Mouse (Mus musculus) MEL (cell line): ENCODE measurements around the gene Tmem199. TPM values are rescaled to one million over a fixed set of nuclear protein-coding genes. Genes with fewer than 3 reads are reported as not detected.
A peak's percentile ranks its signal among the peaks of the same experiment; 100 is the strongest.

Experiments
- DNase-seq: peaks from one replicate; pipeline ENCODE4 v3.0.0; 2011; ENCODE audit warnings: low read depth, low spot score
- H3K27ac ChIP-seq: 2 replicates; pipeline ENCODE4 v1.5.1; 2012; ENCODE audit warnings: low read depth, mild to moderate bottlenecking, control low read depth, low read length, moderate library complexity; ENCODE audit not compliant: control insufficient read depth
- H3K27me3 ChIP-seq, 2 experiments: fragments of 150-350 bp in 1 of 2; sonication (generic) in 1 of 2; 2 replicates each; pipeline ENCODE4 v1.6.1; 2012; ENCODE audit warnings: low read length in 2 of 2, mild to moderate bottlenecking in 2 of 2, improper control_type of control experiment in 1 of 2, moderate library complexity in 1 of 2; ENCODE audit not compliant: insufficient read depth in 2 of 2, control insufficient read depth in 1 of 2
- H3K36me3 ChIP-seq, 2 experiments: 2 replicates each; pipeline ENCODE4 v1.6.1; 2012 to 2014; ENCODE audit warnings: low read length in 2 of 2, improper control_type of control experiment in 1 of 2, inconsistent platforms in 1 of 2, mild to moderate bottlenecking in 1 of 2; ENCODE audit not compliant: insufficient read depth in 2 of 2, control insufficient read depth in 1 of 2
- H3K4me1 ChIP-seq, 2 experiments: fragments of 150-350 bp in 1 of 2; sonication (generic) in 1 of 2; 2 replicates each; pipeline ENCODE4 v1.6.1; 2012; ENCODE audit warnings: low read length in 2 of 2, improper control_type of control experiment in 1 of 2, mild to moderate bottlenecking in 1 of 2; ENCODE audit not compliant: insufficient read depth in 2 of 2, control insufficient read depth in 1 of 2
- H3K4me3 ChIP-seq, 2 experiments: fragments of 150-350 bp in 1 of 2; sonication (generic) in 1 of 2; 2 replicates each; pipeline ENCODE4 v1.5.1; 2012; ENCODE audit warnings: low read depth in 2 of 2, low read length in 2 of 2, mild to moderate bottlenecking in 2 of 2, moderate library complexity in 2 of 2, control low read depth in 1 of 2, improper control_type of control experiment in 1 of 2; ENCODE audit not compliant: control insufficient read depth in 1 of 2, insufficient read depth in 1 of 2
- H3K79me2 ChIP-seq: 2 replicates; pipeline ENCODE4 v1.6.1; 2012; ENCODE audit warnings: mild to moderate bottlenecking, low read length, moderate library complexity; ENCODE audit not compliant: control insufficient read depth, poor library complexity, insufficient read depth
- H3K9ac ChIP-seq: 2 replicates; pipeline ENCODE4 v1.6.1; 2012; ENCODE audit warnings: low read depth, mild to moderate bottlenecking, control low read depth, low read length, moderate library complexity; ENCODE audit not compliant: control insufficient read depth, poor library complexity, severe bottlenecking
- H3K9me3 ChIP-seq: fragments of 150-350 bp; sonication (generic); replicated peaks from 2 replicates; pipeline ENCODE4 v1.6.1; 2012; ENCODE audit warnings: mild to moderate bottlenecking, low read length, improper control_type of control experiment, moderate library complexity; ENCODE audit not compliant: insufficient read depth
- BHLHE40 ChIP-seq: IDR thresholded peaks from 2 replicates; pipeline ENCODE4 v1.6.1; 2012; ENCODE audit warnings: low read depth, mild to moderate bottlenecking, inconsistent platforms, low read length, improper control_type of control experiment, borderline replicate concordance
- CHD1 ChIP-seq: IDR thresholded peaks from 2 replicates; pipeline ENCODE4 v1.6.1; 2012; ENCODE audit warnings: low read depth, mild to moderate bottlenecking, inconsistent platforms, low read length, improper control_type of control experiment
- CHD2 ChIP-seq: IDR thresholded peaks from 2 replicates; pipeline ENCODE4 v1.6.1; 2011; ENCODE audit warnings: low read length, improper control_type of control experiment
- CTCF ChIP-seq, 3 experiments: IDR thresholded peaks in 2 of 3; conservative IDR thresholded peaks in 1 of 3; 2 replicates each; pipeline ENCODE4 v1.5.1; 2011 to 2012; ENCODE audit warnings: low read length in 3 of 3, low read depth in 2 of 3, mild to moderate bottlenecking in 2 of 3, improper control_type of control experiment in 1 of 3, inconsistent platforms in 1 of 3, mixed read lengths in 1 of 3, moderate library complexity in 1 of 3; ENCODE audit not compliant: control insufficient read depth in 1 of 3, insufficient read depth in 1 of 3, poor library complexity in 1 of 3, severe bottlenecking in 1 of 3
- E2F4 ChIP-seq: IDR thresholded peaks from 2 replicates; pipeline ENCODE4 v1.6.1; 2011; ENCODE audit warnings: low read depth, low read length, improper control_type of control experiment, borderline replicate concordance
- ELF1 ChIP-seq: IDR thresholded peaks from 2 replicates; pipeline ENCODE4 v1.6.1; 2014; ENCODE audit warnings: low read depth, mild to moderate bottlenecking, inconsistent platforms, low read length, improper control_type of control experiment, moderate library complexity
- EP300 ChIP-seq, 2 experiments: IDR thresholded peaks; 2 replicates each; pipeline ENCODE4 v1.6.1; 2011; ENCODE audit warnings: improper control_type of control experiment in 2 of 2, low read length in 2 of 2, low read depth in 1 of 2, mild to moderate bottlenecking in 1 of 2
- ETS1 ChIP-seq: IDR thresholded peaks from 2 replicates; pipeline ENCODE4 v1.6.1; 2012; ENCODE audit warnings: low read depth, mild to moderate bottlenecking, inconsistent platforms, low read length, improper control_type of control experiment, moderate library complexity
- GABPA ChIP-seq: IDR thresholded peaks from 2 replicates; pipeline ENCODE4 v1.6.1; 2012; ENCODE audit warnings: low read depth, mild to moderate bottlenecking, inconsistent platforms, low read length, improper control_type of control experiment, moderate library complexity
- GATA1 ChIP-seq: IDR thresholded peaks from 2 replicates; pipeline ENCODE4 v1.6.1; 2011; ENCODE audit warnings: low read depth, low read length, improper control_type of control experiment
- HCFC1 ChIP-seq: IDR thresholded peaks from 2 replicates; pipeline ENCODE4 v1.6.1; 2012; ENCODE audit warnings: low read depth, mild to moderate bottlenecking, inconsistent platforms, low read length, improper control_type of control experiment, moderate library complexity
- KAT2A ChIP-seq: conservative IDR thresholded peaks from 2 replicates; pipeline ENCODE4 v1.6.1; 2012; ENCODE audit warnings: low read depth, low read length, improper control_type of control experiment, inconsistent platforms
- MAFK ChIP-seq: IDR thresholded peaks from 2 replicates; pipeline ENCODE4 v1.6.1; 2011; ENCODE audit warnings: low read depth, mild to moderate bottlenecking, low read length, improper control_type of control experiment, borderline replicate concordance
- MAX ChIP-seq: IDR thresholded peaks from 2 replicates; pipeline ENCODE4 v1.6.1; 2011; ENCODE audit warnings: low read length, improper control_type of control experiment
- MAZ ChIP-seq: IDR thresholded peaks from 2 replicates; pipeline ENCODE4 v1.6.1; 2012; ENCODE audit warnings: low read depth, mild to moderate bottlenecking, inconsistent platforms, low read length, improper control_type of control experiment
- MEF2A ChIP-seq: IDR thresholded peaks from 2 replicates; pipeline ENCODE4 v1.6.1; 2014; ENCODE audit warnings: low read depth, mild to moderate bottlenecking, inconsistent platforms, low read length, improper control_type of control experiment; ENCODE audit not compliant: poor library complexity, insufficient replicate concordance, severe bottlenecking; ENCODE audit errors: extremely low read depth
- MXI1 ChIP-seq: IDR thresholded peaks from 2 replicates; pipeline ENCODE4 v1.6.1; 2011; ENCODE audit warnings: mild to moderate bottlenecking, low read depth, low read length, improper control_type of control experiment
- MYC ChIP-seq: IDR thresholded peaks from 2 replicates; pipeline ENCODE4 v1.6.1; 2011; ENCODE audit warnings: low read depth, mild to moderate bottlenecking, low read length, improper control_type of control experiment, moderate library complexity
- NELFE ChIP-seq: IDR thresholded peaks from 2 replicates; pipeline ENCODE4 v1.6.1; 2011; ENCODE audit warnings: low read depth, low read length, improper control_type of control experiment
- NRF1 ChIP-seq: IDR thresholded peaks from 2 replicates; pipeline ENCODE4 v1.6.1; 2014; ENCODE audit warnings: low read depth, mild to moderate bottlenecking, inconsistent platforms, low read length, improper control_type of control experiment, moderate library complexity; ENCODE audit not compliant: poor library complexity, insufficient read depth, severe bottlenecking
- POLR2A ChIP-seq, 2 experiments: IDR thresholded peaks; 2 replicates each; pipeline ENCODE4 v1.6.1; 2011 to 2012; ENCODE audit warnings: low read length in 2 of 2, mild to moderate bottlenecking in 2 of 2, control low read depth in 1 of 2, improper control_type of control experiment in 1 of 2, low read depth in 1 of 2, moderate library complexity in 1 of 2; ENCODE audit not compliant: control insufficient read depth in 1 of 2, insufficient read depth in 1 of 2, poor library complexity in 1 of 2
- POLR2AphosphoS2 ChIP-seq: IDR thresholded peaks from 2 replicates; pipeline ENCODE4 v1.6.1; 2011; ENCODE audit warnings: low read length, improper control_type of control experiment
- POLR2AphosphoS5 ChIP-seq: IDR thresholded peaks from 2 replicates; pipeline ENCODE4 v1.6.1; 2012; ENCODE audit warnings: low read depth, borderline replicate concordance, mild to moderate bottlenecking, inconsistent platforms, low read length, moderate library complexity, mixed read lengths
- RAD21 ChIP-seq: IDR thresholded peaks from 2 replicates; pipeline ENCODE4 v1.6.1; 2011; ENCODE audit warnings: mild to moderate bottlenecking, low read depth, low read length, improper control_type of control experiment
- RCOR1 ChIP-seq: IDR thresholded peaks from 2 replicates; pipeline ENCODE4 v1.6.1; 2012; ENCODE audit warnings: low read depth, mild to moderate bottlenecking, inconsistent platforms, low read length, improper control_type of control experiment
- SMC3 ChIP-seq: IDR thresholded peaks from 2 replicates; pipeline ENCODE4 v1.6.1; 2011; ENCODE audit warnings: low read depth, low read length, improper control_type of control experiment
- TAL1 ChIP-seq: IDR thresholded peaks from 2 replicates; pipeline ENCODE4 v1.6.1; 2012; ENCODE audit warnings: mild to moderate bottlenecking, inconsistent platforms, low read length, moderate library complexity, mixed read lengths
- TCF12 ChIP-seq: IDR thresholded peaks from 2 replicates; pipeline ENCODE4 v1.6.1; 2014; ENCODE audit warnings: low read depth, mild to moderate bottlenecking, inconsistent platforms, low read length, improper control_type of control experiment, moderate library complexity
- UBTF ChIP-seq: IDR thresholded peaks from 2 replicates; pipeline ENCODE4 v1.6.1; 2012; ENCODE audit warnings: low read depth, mild to moderate bottlenecking, inconsistent platforms, low read length, improper control_type of control experiment, moderate library complexity, borderline replicate concordance; ENCODE audit not compliant: insufficient read depth
- USF2 ChIP-seq, 2 experiments: IDR thresholded peaks; 2 replicates each; pipeline ENCODE4 v1.6.1; 2011 to 2012; ENCODE audit warnings: improper control_type of control experiment in 2 of 2, low read length in 2 of 2, borderline replicate concordance in 1 of 2, inconsistent platforms in 1 of 2, low read depth in 1 of 2, mild to moderate bottlenecking in 1 of 2; ENCODE audit not compliant: insufficient read depth in 1 of 2
- ZC3H11A ChIP-seq: IDR thresholded peaks from 2 replicates; pipeline ENCODE4 v1.6.1; 2012; ENCODE audit warnings: low read depth, mild to moderate bottlenecking, inconsistent platforms, low read length, improper control_type of control experiment
- ZKSCAN1 ChIP-seq: IDR thresholded peaks from 2 replicates; pipeline ENCODE4 v1.6.1; 2012; ENCODE audit warnings: low read depth, mild to moderate bottlenecking, inconsistent platforms, low read length, improper control_type of control experiment, moderate library complexity
- ZMIZ1 ChIP-seq: IDR thresholded peaks from 2 replicates; pipeline ENCODE4 v1.6.1; 2012; ENCODE audit warnings: low read depth, mild to moderate bottlenecking, inconsistent platforms, low read length, improper control_type of control experiment, moderate library complexity
- ZNF384 ChIP-seq: IDR thresholded peaks from 2 replicates; pipeline ENCODE4 v1.6.1; 2012; ENCODE audit warnings: low read depth, mild to moderate bottlenecking, inconsistent platforms, low read length, improper control_type of control experiment
- polyA plus RNA-seq, 2 experiments: library from polyadenylated mRNA; stranded (reverse) in 1 of 2; unstranded in 1 of 2; fragments of >175 nt in 1 of 2; fragments of >200 nt in 1 of 2; gene quantifications; 2 replicates each; pipeline versions ENCODE4 v1.2.1 to v1.2.4; 2012; ENCODE audit warnings: low replicate concordance in 2 of 2, low read depth in 1 of 2; ENCODE audit not compliant: insufficient read length in 2 of 2, insufficient read depth in 1 of 2, missing spikeins in 1 of 2
- total RNA-seq: library from RNA; depleted of rRNA; stranded (reverse); fragments of 300-350 nt; gene quantifications from 2 replicates; pipeline ENCODE4 v1.2.3, GENCODE M21; 2012

Gene Tmem199
- total and polyA plus RNA-seq, 3 experiments, result 36.5 to 57.1 TPM; not detected in 1

DNA sequence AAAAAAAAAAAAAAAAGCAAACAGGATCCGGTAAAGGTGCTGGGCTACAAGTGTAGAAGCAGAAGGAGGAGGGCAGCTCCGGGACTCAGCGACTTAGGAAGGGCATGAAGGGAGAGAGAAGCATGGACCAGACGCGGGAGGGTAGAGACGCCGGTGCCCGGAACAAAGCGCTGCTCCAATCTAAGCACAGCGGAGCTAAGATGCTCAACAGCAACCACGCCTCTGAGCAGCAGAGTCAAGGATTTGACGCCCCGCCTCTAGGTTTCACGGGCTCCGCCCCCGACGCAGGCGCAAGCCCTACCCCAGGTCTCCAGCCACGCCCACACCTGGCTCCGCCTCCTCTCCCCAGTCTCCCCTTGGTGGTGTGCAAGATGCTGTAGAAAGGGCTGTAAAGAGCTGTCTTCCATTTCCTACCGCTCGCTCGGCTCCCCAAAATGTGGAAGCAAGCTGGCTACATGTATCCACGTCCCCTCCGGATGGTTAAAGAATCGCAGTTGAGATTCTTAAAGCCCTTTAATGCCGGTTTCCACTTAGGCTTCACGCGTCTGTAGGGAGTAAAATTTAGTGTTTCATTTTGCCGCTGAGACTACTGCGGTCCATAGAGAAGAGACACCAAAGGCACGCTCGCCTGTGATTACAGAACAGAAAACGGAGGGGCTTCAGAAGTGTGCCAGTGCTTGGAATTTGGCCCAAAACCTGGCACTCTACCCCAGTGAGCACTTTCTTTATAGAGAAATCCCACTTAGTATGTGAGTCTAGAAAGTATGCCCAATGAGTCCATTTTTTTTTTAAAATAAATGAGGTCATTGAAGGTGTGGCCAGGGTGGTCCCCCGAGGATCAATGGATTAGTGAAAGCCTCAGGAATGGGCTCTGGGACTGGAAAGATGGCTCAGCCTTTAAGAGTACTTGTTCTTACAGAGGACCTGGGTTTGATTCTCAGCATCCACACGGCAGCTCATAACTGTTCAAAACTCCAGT lies 14.1 kb downstream of the Tmem199 start, which contains the start of gene Sarm1:
Gene Sarm1 (minus strand): TSS at position 211 of the 979 bp plus-strand sequence.
- Histone ChIP-seq H3K27me3 (peaks cover 0 to 1% of the 10 kb centered on the region in 2 experiments; a peak in 3 of 4 replicates), H3K4me1 (peaks cover 0 to 18% of the 10 kb centered on the region in 2 experiments; a peak in 2 of 4 replicates), H3K9ac (peak within 1 kb of the TSS; percentile 69), H3K27ac (peak within 1 kb of the TSS; percentile 43; the same call in 1 of the 2 replicates), H3K4me3 (peak within 1 kb of the TSS; percentile 65 to 80), H3K36me3 (peaks cover 0 to 7% of the 10 kb centered on the region in 2 experiments; a peak in 1 of 4 replicates), H3K79me2 (no peaks in the 10 kb centered on the region), H3K9me3 (no peaks in the 10 kb centered on the region)
- peak; percentile 99 for DNase-seq
- TF ChIP-seq E2F4, result no peak
- TF ChIP-seq MAFK, result no peak
- TF ChIP-seq MYC, result no peak
- no peak for TF ChIP-seq MEF2A
- TF ChIP-seq POLR2A (IDR thresholded peaks at IDR 0.05; ENCODE audit: control insufficient read depth in 1 of 2, insufficient read depth in 1 of 2, low read depth in 1 of 2, low read length in 2 of 2, poor library complexity in 1 of 2), result peak; percentile 58 to 91; a peak in 3 of 4 replicates
- TF ChIP-seq RCOR1, result peak; percentile 22; the same call in 1 of the 2 replicates
- TF ChIP-seq CTCF (IDR thresholded peaks at IDR 0.05 in 2 of 3, conservative IDR thresholded peaks at IDR 0.05 in 1 of 3; ENCODE audit: control insufficient read depth in 1 of 3, insufficient read depth in 1 of 3, low read depth in 2 of 3, low read length in 3 of 3, poor library complexity in 1 of 3, severe bottlenecking in 1 of 3), result no peak
- peak; percentile 84 for TF ChIP-seq ZMIZ1
- no peak for TF ChIP-seq BHLHE40
- no peak for TF ChIP-seq ELF1
- TF ChIP-seq UBTF, result no peak
- TF ChIP-seq CHD2, result no peak
- TF ChIP-seq HCFC1, result peak; percentile 52
- TF ChIP-seq RAD21, result no peak
- TF ChIP-seq NELFE, result peak; percentile 88
- TF ChIP-seq CHD1, result no peak
- no peak; the same call in 1 of the 2 replicates for TF ChIP-seq ETS1
- TF ChIP-seq USF2 (IDR thresholded peaks at IDR 0.05; ENCODE audit: borderline replicate concordance in 1 of 2, insufficient read depth in 1 of 2, low read depth in 1 of 2, low read length in 2 of 2), result no peak
- TF ChIP-seq EP300 (IDR thresholded peaks at IDR 0.05; ENCODE audit: low read depth in 1 of 2, low read length in 2 of 2), result no peak
- TF ChIP-seq TCF12, result peak; percentile 63; the same call in 1 of the 2 replicates
- peak; percentile 63 for TF ChIP-seq MAX
- TF ChIP-seq POLR2AphosphoS5, result no peak
- peak; percentile 97 for TF ChIP-seq NRF1
- 0 out of 2 replicates have a peak, but pooled peaks have one; percentile 15 for TF ChIP-seq KAT2A
- TF ChIP-seq ZC3H11A, result no peak
- TF ChIP-seq TAL1, result no peak
- peak; percentile 80 for TF ChIP-seq ZNF384
- TF ChIP-seq GATA1, result no peak
- no peak for TF ChIP-seq GABPA
- peak; percentile 31; the same call in 1 of the 2 replicates for TF ChIP-seq MAZ
- TF ChIP-seq ZKSCAN1, result no peak
- TF ChIP-seq POLR2AphosphoS2, result peak; percentile 68; the same call in 1 of the 2 replicates
- no peak; the same call in 1 of the 2 replicates for TF ChIP-seq SMC3
- peak; percentile 70; the same call in 1 of the 2 replicates for TF ChIP-seq MXI1
